In the genomic region with DNA sequence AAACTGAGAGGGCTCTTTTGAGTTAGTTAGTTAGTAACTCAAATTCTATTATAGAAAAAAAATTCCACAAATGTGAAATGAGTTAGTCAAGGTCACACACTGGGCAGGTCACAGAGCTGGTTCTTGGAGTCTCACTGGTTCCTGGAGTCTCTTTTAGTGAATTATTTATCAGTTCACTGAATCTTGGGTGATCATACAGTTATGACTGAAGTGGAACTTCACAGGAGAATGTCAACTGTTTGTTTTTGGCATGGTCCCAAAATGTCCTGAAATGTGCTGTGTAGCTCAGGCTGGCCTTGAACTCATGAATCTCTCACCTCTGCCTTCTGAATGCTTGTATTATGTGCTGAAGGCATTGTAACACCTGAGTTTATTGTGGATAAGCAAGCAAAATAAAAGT, we compare ENCODE assay signal across 24 mouse cellular contexts.
DNase-seq lines count a peak whose midpoint lies in the region; ATAC-seq and TF ChIP-seq lines count a peak whose summit lies in the region.
"Had no signal": no experiment of that assay in that cellular context is flagged by ENCODE, and none has a peak within 500 bp of the region (broad histone marks: within the 10 kb centered on the region; RNA-seq: fewer than 3 reads in every experiment).

No protein-coding gene starts in this region.

- H3K27me3 ChIP-seq in kidney, embryonic 14.5 days (ENCODE audit: control insufficient read depth, insufficient read depth, low read length), result no peaks in the 10 kb centered on the region
- H3K27me3 ChIP-seq in stomach, postnatal 0 days (ENCODE audit: control insufficient read depth, insufficient read depth, low read length), result no peaks in the 10 kb centered on the region
- H3K27me3 ChIP-seq: embryonic facial prominence, embryonic 12.5 days; embryonic facial prominence, embryonic 15.5 days; hindbrain, embryonic 13.5 days had no signal

- DNase-seq in kidney, adult 11 months, result peak; percentile 24
- peak; percentile 66 for DNase-seq in kidney, adult 9 months
- DNase-seq in kidney, adult 18-20 months, result no peak
- no peak for DNase-seq in stomach, postnatal 0 days (ENCODE audit: low spot score)
- no peak for DNase-seq in heart, postnatal 25 days (ENCODE audit: low spot score)
- DNase-seq: adrenal gland, adult 8-10 months; adrenal gland, postnatal 25 days; cerebellum, adult 2 months; cerebellum, adult 9-11 months; cerebellum, postnatal 25 days; forebrain, postnatal 0 days; gastrocnemius, adult 2 months; gastrocnemius, postnatal 14 days; heart, adult 11 months; heart, postnatal 36 days had no signal

- no peak for TF ChIP-seq EP300 in stomach, postnatal 0 days (optimal IDR thresholded peaks at IDR 0.05)

- H3K27ac ChIP-seq in kidney, embryonic 14.5 days (ENCODE audit: low read depth, low read length), result no peak overlapping the region
- H3K27ac ChIP-seq in brown adipose tissue, adult 24 weeks (replicated peaks; ENCODE audit: low read depth, low read length), result peak overlapping the region; percentile 22
- H3K27ac ChIP-seq in stomach, postnatal 0 days (replicated peaks), result 0 out of 2 replicates have a peak overlapping the region, but pooled peaks have one; percentile 13
- H3K27ac ChIP-seq: embryonic facial prominence, embryonic 12.5 days; embryonic facial prominence, embryonic 15.5 days; gastrocnemius, adult 2 months; hindbrain, embryonic 10.5 days; hindbrain, embryonic 13.5 days had no signal

- H3K4me3 ChIP-seq in kidney, embryonic 14.5 days (ENCODE audit: low read length), result no peak overlapping the region
- H3K4me3 ChIP-seq in brown adipose tissue, adult 24 weeks (ENCODE audit: insufficient read depth, low read depth, low read length), result no peak overlapping the region
- H3K4me3 ChIP-seq in stomach, postnatal 0 days (ENCODE audit: low read depth, low read length), result no peak overlapping the region
- H3K4me3 ChIP-seq: embryonic facial prominence, embryonic 12.5 days; embryonic facial prominence, embryonic 15.5 days; gastrocnemius, adult 2 months; hindbrain, embryonic 10.5 days; hindbrain, embryonic 13.5 days had no signal

- no peak overlapping the region for H3K9ac ChIP-seq in kidney, embryonic 14.5 days (ENCODE audit: low read depth, low read length)
- H3K9ac ChIP-seq in stomach, postnatal 0 days (ENCODE audit: low read length), result no peak overlapping the region
- H3K9ac ChIP-seq: embryonic facial prominence, embryonic 12.5 days; embryonic facial prominence, embryonic 15.5 days; forebrain, postnatal 0 days; hindbrain, embryonic 13.5 days had no signal

- H3K9me3 ChIP-seq in kidney, embryonic 14.5 days (ENCODE audit: control insufficient read depth, low read length), result no peaks in the 10 kb centered on the region
- H3K9me3 ChIP-seq in stomach, postnatal 0 days (ENCODE audit: control insufficient read depth, low read length), result no peaks in the 10 kb centered on the region
- H3K9me3 ChIP-seq: embryonic facial prominence, embryonic 12.5 days; embryonic facial prominence, embryonic 15.5 days; hindbrain, embryonic 10.5 days; hindbrain, embryonic 13.5 days had no signal

- no peak for ATAC-seq in kidney, embryonic 14.5 days (ENCODE audit: low FRiP score, low TSS enrichment)
- no peak for ATAC-seq in stomach, postnatal 0 days (ENCODE audit: low FRiP score, low TSS enrichment)
- ATAC-seq: activated CD4-positive, CD25-positive, alpha-beta regulatory T cell, adult 4 months; forebrain, embryonic 14.5 days; forebrain, postnatal 0 days had no signal

- intact Hi-C loops in heart, postnatal 25 days (cut with DNase I), result no loop called here

- H3K4me2 ChIP-seq in kidney, embryonic 14.5 days (replicated peaks; ENCODE audit: low read depth, low read length), result no peak overlapping the region
- no peak overlapping the region for H3K4me2 ChIP-seq in stomach, postnatal 0 days (replicated peaks; ENCODE audit: low read depth)
- H3K4me2 ChIP-seq: embryonic facial prominence, embryonic 12.5 days; embryonic facial prominence, embryonic 15.5 days; heart, embryonic 11.5 days; hindbrain, embryonic 13.5 days had no signal

- H3K4me1 ChIP-seq in kidney, embryonic 14.5 days (ENCODE audit: control insufficient read depth, insufficient read depth, low read length), result no peaks in the 10 kb centered on the region
- peaks cover 21% of the 10 kb centered on the region for H3K4me1 ChIP-seq in brown adipose tissue, adult 24 weeks (ENCODE audit: control insufficient read depth, insufficient read depth, insufficient read length, low read length)
- no peaks in the 10 kb centered on the region for H3K4me1 ChIP-seq in stomach, postnatal 0 days (replicated peaks; ENCODE audit: control insufficient read depth, insufficient read depth)
- H3K4me1 ChIP-seq: embryonic facial prominence, embryonic 12.5 days; embryonic facial prominence, embryonic 15.5 days; hindbrain, embryonic 10.5 days; hindbrain, embryonic 13.5 days had no signal

- no peak for TF ChIP-seq CTCF in stomach, postnatal 0 days (IDR thresholded peaks at IDR 0.05; ENCODE audit: low read depth)

- no peaks in the 10 kb centered on the region for H3K36me3 ChIP-seq in kidney, embryonic 14.5 days (ENCODE audit: control insufficient read depth, insufficient read depth, low read length)
- no peaks in the 10 kb centered on the region for H3K36me3 ChIP-seq in stomach, postnatal 0 days (ENCODE audit: control insufficient read depth, insufficient read depth, low read length)
- H3K36me3 ChIP-seq: embryonic facial prominence, embryonic 12.5 days; embryonic facial prominence, embryonic 15.5 days; hindbrain, embryonic 10.5 days; hindbrain, embryonic 13.5 days had no signal

Comparison
In these comparisons a context has a peak if more than half of its experiments do, and no peak if none do; other contexts are left out.
1. DNase-seq: peak in kidney, adult 11 months (single experiment) and kidney, adult 9 months (single experiment); none in kidney, adult 18-20 months (single experiment), stomach, postnatal 0 days (single experiment) and heart, postnatal 25 days (single experiment).